Comparison of ENCODE assay signal across 20 mouse cellular contexts in genomic region chr14:54732206-54732605, GRCm38 (mm10). TPM values are rescaled to one million over a fixed set of nuclear protein-coding genes. Genes with fewer than 3 reads are reported as not detected.
"Had no signal": no experiment of that assay in that cellular context is flagged by ENCODE, and none has a peak within 500 bp of the region (broad histone marks: within the 10 kb centered on the region; RNA-seq: fewer than 3 reads in every experiment).

No protein-coding gene starts in this region.

- ATAC-seq: liver, postnatal 0 days; lung, postnatal 0 days; midbrain, embryonic 13.5 days; midbrain, embryonic 15.5 days had no signal

- H3K27ac ChIP-seq: lung, embryonic 15.5 days; macrophage; midbrain, embryonic 13.5 days; midbrain, embryonic 15.5 days; neural tube, embryonic 12.5 days; stomach, embryonic 15.5 days; stomach, postnatal 0 days had no signal

- H3K4me3 ChIP-seq: lung, embryonic 15.5 days; megakaryocyte, embryonic 14.5 days; midbrain, embryonic 13.5 days; midbrain, embryonic 15.5 days; neural tube, embryonic 12.5 days; stomach, embryonic 15.5 days had no signal

- DNase-seq: liver, postnatal 0 days; lung, adult 2 months; lung, postnatal 14 days; lung, postnatal 36 days; right cerebral cortex, postnatal 14 days; thymus, adult 2 months; thymus, postnatal 25 days; thymus, postnatal 4 days had no signal

RNA-seq across cellular contexts. Expression of gene Cebpe, which starts 20.2 kb away (rescaled TPM):
- total RNA-seq: midbrain, postnatal 0 days had no signal

RNA-seq across cellular contexts. Expression of gene Gm29776, which starts 33.6 kb away (rescaled TPM):
- total RNA-seq: megakaryocyte progenitor cell, adult 5-6 weeks; midbrain, postnatal 0 days; neutrophil, adult 5-6 weeks had no signal
